Mouse (Mus musculus): ENCODE data around the gene Gpx4. TPM values are rescaled to one million over a fixed set of nuclear protein-coding genes. Genes with fewer than 3 reads are reported as not detected.

Gpx4 gene
- polyA plus RNA-seq, 1 experiment = 1,278 TPM

DNA sequence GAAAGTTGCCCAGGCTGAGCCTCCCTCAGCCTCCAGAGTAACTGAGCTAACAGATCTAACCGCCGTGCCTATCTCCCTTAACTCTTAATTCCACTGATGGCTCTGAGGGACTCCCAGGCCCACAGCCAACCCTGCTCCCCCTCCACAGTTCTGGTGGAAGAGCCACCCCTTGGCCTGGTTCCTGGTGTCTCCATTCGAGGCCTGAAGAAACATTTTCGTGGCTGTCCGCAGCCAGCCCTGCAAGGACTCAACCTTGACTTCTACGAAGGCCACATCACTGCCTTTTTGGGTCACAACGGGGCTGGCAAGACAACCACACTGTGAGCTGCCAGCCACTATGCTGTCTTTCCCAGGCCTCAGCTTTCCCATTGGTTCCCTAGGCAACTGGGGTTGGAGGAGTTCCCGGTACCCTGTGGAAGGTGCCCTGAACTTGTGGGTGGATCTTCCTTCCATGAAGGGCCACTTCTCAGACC, 42.7 kb upstream of the Gpx4 start:
- TF ChIP-seq TCF3 (IDR thresholded peaks at IDR 0.05; ENCODE audit: insufficient read length, low read depth) (no peak), MAX (IDR thresholded peaks at IDR 0.05; ENCODE audit: low read depth) (no peak)
- H3K27me3 ChIP-seq (ENCODE audit: control insufficient read depth, insufficient read depth, insufficient read length) = no peaks in the 10 kb centered on the region
- H3ac ChIP-seq (ENCODE audit: control insufficient read depth, insufficient read length) = no peak overlapping the region
- no peak overlapping the region for H3K4me2 ChIP-seq (ENCODE audit: low read depth)
- H3K4me3 ChIP-seq = no peak overlapping the region
- no peaks in the 10 kb centered on the region for H3K36me3 ChIP-seq (ENCODE audit: control insufficient read depth, insufficient read depth)
- no peaks in the 10 kb centered on the region for H3K79me2 ChIP-seq (ENCODE audit: control insufficient read depth, insufficient read depth)

GRCm38 (mm10) chr10:80011740-80012139, 35.2 kb upstream of the Gpx4 start:
- no peak for TF ChIP-seq POLR2AphosphoS2 (IDR thresholded peaks at IDR 0.05; ENCODE audit: insufficient read length, low read depth)
- no peak for TF ChIP-seq MYOD1 (IDR thresholded peaks at IDR 0.05; ENCODE audit: control insufficient read depth in 1 of 3, insufficient read length in 2 of 3, low read depth in 2 of 3)
- TF ChIP-seq E2F4 (IDR thresholded peaks at IDR 0.05; ENCODE audit: insufficient read depth) = no peak
- TF ChIP-seq MYOG (IDR thresholded peaks at IDR 0.05; ENCODE audit: control insufficient read depth in 1 of 3, insufficient read depth in 1 of 3, insufficient read length in 2 of 3, low read depth in 2 of 3) = no peak
- no peak for TF ChIP-seq TCF3 (IDR thresholded peaks at IDR 0.05; ENCODE audit: insufficient read length, low read depth)
- no peak for TF ChIP-seq SRF (IDR thresholded peaks at IDR 0.05; ENCODE audit: control insufficient read depth, insufficient read length, low read depth)
- Histone ChIP-seq H3K27me3 (ENCODE audit: control insufficient read depth, insufficient read depth, insufficient read length) (no peaks in the 10 kb centered on the region), H3ac (ENCODE audit: control insufficient read depth, insufficient read length) (no peak overlapping the region), H3K4me3 (no peak overlapping the region), H3K4me2 (ENCODE audit: low read depth) (no peak overlapping the region), H3K36me3 (ENCODE audit: control insufficient read depth, insufficient read depth) (peaks cover 17% of the 10 kb centered on the region), H3K79me2 (ENCODE audit: control insufficient read depth, insufficient read depth) (no peaks in the 10 kb centered on the region)

GRCm38 (mm10) chr10:80013609-80014008, 33.4 kb upstream of the Gpx4 start:
- H3K27me3 ChIP-seq (ENCODE audit: control insufficient read depth, insufficient read depth, insufficient read length) = no peaks in the 10 kb centered on the region
- H3ac ChIP-seq (ENCODE audit: control insufficient read depth, insufficient read length) = no peak overlapping the region
- H3K4me3 ChIP-seq = no peak overlapping the region
- no peaks in the 10 kb centered on the region for H3K79me2 ChIP-seq (ENCODE audit: control insufficient read depth, insufficient read depth)
- peaks cover 17% of the 10 kb centered on the region for H3K36me3 ChIP-seq (ENCODE audit: control insufficient read depth, insufficient read depth)
- H3K4me2 ChIP-seq (ENCODE audit: low read depth) = no peak overlapping the region
- TF ChIP-seq REST (IDR thresholded peaks at IDR 0.05; ENCODE audit: insufficient read depth, insufficient read length) (no peak), MAX (IDR thresholded peaks at IDR 0.05; ENCODE audit: low read depth) (no peak), CEBPB (IDR thresholded peaks at IDR 0.05; ENCODE audit: insufficient read depth, poor library complexity, severe bottlenecking) (no peak), TCF12 (IDR thresholded peaks at IDR 0.05; ENCODE audit: insufficient read depth, poor library complexity, severe bottlenecking) (no peak), USF1 (IDR thresholded peaks at IDR 0.05; ENCODE audit: low read depth) (no peak), POLR2AphosphoS2 (IDR thresholded peaks at IDR 0.05; ENCODE audit: insufficient read length, low read depth) (no peak), POLR2A (IDR thresholded peaks at IDR 0.05; ENCODE audit: insufficient read length, low read depth) (no peak), E2F4 (IDR thresholded peaks at IDR 0.05; ENCODE audit: insufficient read depth) (no peak)

DNA sequence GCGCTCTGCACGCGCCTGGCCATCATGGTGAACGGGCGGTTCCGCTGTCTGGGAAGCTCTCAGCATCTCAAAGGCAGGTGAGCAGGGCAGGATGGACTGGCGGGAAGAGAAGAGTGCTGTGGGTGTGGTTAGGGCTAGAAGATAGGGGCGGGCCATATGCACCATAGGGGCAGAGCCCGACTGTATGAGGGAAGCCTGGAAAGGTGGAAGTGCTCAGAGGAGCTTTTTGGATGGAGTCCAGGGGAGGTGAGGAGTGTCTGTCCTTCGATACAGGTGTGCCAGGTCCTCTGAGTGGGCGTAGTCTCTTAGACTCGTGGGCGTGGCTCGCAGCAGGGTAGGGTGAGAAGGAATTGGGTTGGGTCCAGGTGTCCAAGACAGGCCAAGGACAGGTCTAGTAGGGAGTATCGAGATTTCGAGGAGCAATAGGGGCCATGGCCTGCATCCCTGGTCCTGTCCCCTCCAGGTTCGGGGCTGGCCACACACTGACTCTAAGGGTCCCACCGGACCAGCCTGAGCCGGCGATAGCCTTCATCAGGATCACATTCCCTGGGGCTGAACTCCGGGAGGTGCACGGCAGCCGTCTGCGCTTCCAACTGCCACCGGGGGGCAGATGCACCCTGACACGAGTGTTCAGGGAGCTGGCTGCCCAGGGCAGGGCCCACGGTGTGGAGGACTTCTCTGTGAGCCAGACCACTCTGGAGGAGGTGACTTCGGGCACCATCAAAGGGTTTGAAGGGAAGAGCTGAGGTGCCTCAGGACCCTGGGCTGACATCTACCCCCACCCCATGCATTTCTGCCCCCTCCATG, 32.3 kb upstream of the Gpx4 start:
- Histone ChIP-seq H3K27me3 (ENCODE audit: control insufficient read depth, insufficient read depth, insufficient read length) (no peaks in the 10 kb centered on the region), H3K36me3 (ENCODE audit: control insufficient read depth, insufficient read depth) (peaks cover 17% of the 10 kb centered on the region)

DNA sequence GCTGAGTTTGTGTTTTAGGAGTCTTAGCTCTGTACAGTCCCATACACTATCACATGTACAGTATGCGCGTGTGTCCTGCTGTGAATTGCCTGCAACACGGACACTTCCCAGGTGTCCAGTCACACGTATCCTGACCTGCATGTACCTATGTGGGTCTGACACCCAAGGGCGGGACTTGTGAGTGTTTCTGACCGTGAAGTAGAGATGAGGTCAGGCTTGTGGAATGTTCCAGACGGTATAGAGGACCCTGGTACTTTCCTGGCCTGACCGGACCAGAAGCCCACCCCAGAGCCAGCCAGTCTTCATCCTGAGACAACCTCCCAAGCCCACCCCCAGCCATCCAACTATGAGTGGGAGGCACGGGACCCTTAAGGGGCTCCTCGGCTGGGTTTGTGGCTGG, 31.4 kb upstream of the Gpx4 start:
- TF ChIP-seq USF1 (IDR thresholded peaks at IDR 0.05; ENCODE audit: low read depth) = no peak
- no peak for TF ChIP-seq TCF3 (IDR thresholded peaks at IDR 0.05; ENCODE audit: insufficient read length, low read depth)
- no peak for TF ChIP-seq MYOD1 (IDR thresholded peaks at IDR 0.05; ENCODE audit: control insufficient read depth in 1 of 3, insufficient read length in 2 of 3, low read depth in 2 of 3)
- TF ChIP-seq CEBPB (IDR thresholded peaks at IDR 0.05; ENCODE audit: insufficient read depth, poor library complexity, severe bottlenecking) = no peak
- Histone ChIP-seq H3K79me2 (ENCODE audit: control insufficient read depth, insufficient read depth) (no peaks in the 10 kb centered on the region), H3K27me3 (ENCODE audit: control insufficient read depth, insufficient read depth, insufficient read length) (no peaks in the 10 kb centered on the region), H3K4me3 (no peak overlapping the region), H3K4me2 (ENCODE audit: low read depth) (no peak overlapping the region), H3ac (ENCODE audit: control insufficient read depth, insufficient read length) (no peak overlapping the region), H3K36me3 (ENCODE audit: control insufficient read depth, insufficient read depth) (peaks cover 12% of the 10 kb centered on the region)

More for the DNA sequence above, 32.3 kb upstream of the Gpx4 start:
- Histone ChIP-seq H3K4me2 (ENCODE audit: low read depth) (no peak overlapping the region), H3K79me2 (ENCODE audit: control insufficient read depth, insufficient read depth) (no peaks in the 10 kb centered on the region), H3K4me3 (no peak overlapping the region), H3ac (ENCODE audit: control insufficient read depth, insufficient read length) (no peak overlapping the region)
- TF ChIP-seq POLR2AphosphoS2 (IDR thresholded peaks at IDR 0.05; ENCODE audit: insufficient read length, low read depth) = no peak
- no peak for TF ChIP-seq USF1 (IDR thresholded peaks at IDR 0.05; ENCODE audit: low read depth)
- TF ChIP-seq REST (IDR thresholded peaks at IDR 0.05; ENCODE audit: insufficient read depth, insufficient read length) = no peak
- TF ChIP-seq CEBPB (IDR thresholded peaks at IDR 0.05; ENCODE audit: insufficient read depth, poor library complexity, severe bottlenecking) = no peak
- no peak for TF ChIP-seq MYOG (IDR thresholded peaks at IDR 0.05; ENCODE audit: control insufficient read depth in 1 of 3, insufficient read depth in 1 of 3, insufficient read length in 2 of 3, low read depth in 2 of 3)
- no peak for TF ChIP-seq E2F4 (IDR thresholded peaks at IDR 0.05; ENCODE audit: insufficient read depth)
- TF ChIP-seq MAX (IDR thresholded peaks at IDR 0.05; ENCODE audit: low read depth) = no peak
- TF ChIP-seq MYOD1 (IDR thresholded peaks at IDR 0.05; ENCODE audit: control insufficient read depth in 1 of 3, insufficient read length in 2 of 3, low read depth in 2 of 3) = no peak
- no peak for TF ChIP-seq SRF (IDR thresholded peaks at IDR 0.05; ENCODE audit: control insufficient read depth, insufficient read length, low read depth)
- TF ChIP-seq TCF12 (IDR thresholded peaks at IDR 0.05; ENCODE audit: insufficient read depth, poor library complexity, severe bottlenecking) = no peak
- TF ChIP-seq TCF3 (IDR thresholded peaks at IDR 0.05; ENCODE audit: insufficient read length, low read depth) = no peak
- TF ChIP-seq POLR2A (IDR thresholded peaks at IDR 0.05; ENCODE audit: insufficient read length, low read depth) = no peak
